Mouse (Mus musculus): ENCODE measurements at regions not wholly inside any gene's neighbourhood (a gene's known extent, or its start where the extent isn't known, plus 50 kb on each side); places are given as distances from the start of the nearest gene placed in this dataset.

- 77% methylated on average over 5 of the region's 5 CpGs for WGBS
- Histone ChIP-seq H3K4me3 (replicated peaks; ENCODE audit: control insufficient read depth, low read depth, low read length) (no peak overlapping the region), H3K4me1 (ENCODE audit: control insufficient read depth, insufficient read depth, low read length) (no peaks in the 10 kb centered on the region; the same call in 1 of the 2 replicates), H3K27ac (ENCODE audit: control insufficient read depth, insufficient read depth, low read depth, low read length, poor library complexity) (no peak overlapping the region)
- TF ChIP-seq POLR2A (IDR thresholded peaks at IDR 0.05; ENCODE audit: borderline replicate concordance, control insufficient read depth, low read depth, low read length), result no peak
- no peak for TF ChIP-seq CTCF (IDR thresholded peaks at IDR 0.05; ENCODE audit: control insufficient read depth, insufficient read depth, low read length)
These were observed 307.4 kb downstream of the Rnls start for GRCm38 (mm10) chr19:33084683-33085082.

All from bone marrow, adult 2 months (tissue).